13 mouse cellular contexts compared by ENCODE assay signal in genomic region chr2:36035413-36036081, GRCm38 (mm10). TPM values are rescaled to one million over a fixed set of nuclear protein-coding genes. Genes with fewer than 3 reads are reported as not detected.
DNase-seq lines count a peak whose midpoint lies in the region; ATAC-seq lines count a peak whose summit lies in the region.
"Had no signal": no experiment of that assay in that cellular context is flagged by ENCODE, and none has a peak within 500 bp of the region (broad histone marks: within the 10 kb centered on the region; RNA-seq: fewer than 3 reads in every experiment).

No protein-coding gene starts in this region.

- peaks cover 23% of the 10 kb centered on the region; the same call in 1 of the 2 replicates for H3K4me1 ChIP-seq in kidney, embryonic 16.5 days (ENCODE audit: insufficient read depth, low read length)
- H3K4me1 ChIP-seq: hindbrain, embryonic 10.5 days; limb, embryonic 12.5 days had no signal

- WGBS in kidney, embryonic 16.5 days, result 41% methylated on average over 11 of the region's 11 CpGs

- H3K27ac ChIP-seq in kidney, embryonic 16.5 days (ENCODE audit: low read length), result peak overlapping the region; percentile 70
- H3K27ac ChIP-seq: hindbrain, embryonic 10.5 days; limb, embryonic 12.5 days had no signal

- ATAC-seq in kidney, embryonic 16.5 days (ENCODE audit: low FRiP score, low TSS enrichment), result peak; percentile 46; the same call in 1 of the 2 replicates
- peak; percentile 87 to 92 for ATAC-seq in hematopoietic stem cell, adult 5-6 weeks (replicated peaks in 1 of 2; ENCODE audit: insufficient read depth in 1 of 2, low FRiP score in 2 of 2, low TSS enrichment in 1 of 2, low read depth in 1 of 2, poor library complexity in 2 of 2, severe bottlenecking in 2 of 2)
- peak; percentile 29; the same call in 1 of the 2 replicates for ATAC-seq in neutrophil, adult 5-6 weeks (ENCODE audit: extremely low read depth, insufficient number of reproducible peaks, low FRiP score, poor library complexity, severe bottlenecking)

- no peak overlapping the region for H3K4me3 ChIP-seq in kidney, embryonic 16.5 days (ENCODE audit: low read length)
- H3K4me3 ChIP-seq: erythroblast, embryonic 14.5 days; hindbrain, embryonic 10.5 days; limb, embryonic 12.5 days had no signal

- no peaks in the 10 kb centered on the region for H3K27me3 ChIP-seq in kidney, embryonic 16.5 days (ENCODE audit: insufficient read depth, low read length)

- 0 out of 2 replicates have a peak, but pooled peaks cover 4% of the 10 kb centered on the region for H3K9me3 ChIP-seq in kidney, embryonic 16.5 days (ENCODE audit: low read length)
- H3K9me3 ChIP-seq: hindbrain, embryonic 10.5 days had no signal

- no peak overlapping the region for H3K4me2 ChIP-seq in kidney, embryonic 16.5 days (replicated peaks; ENCODE audit: low read depth, low read length)
- H3K4me2 ChIP-seq: limb, embryonic 12.5 days had no signal

- H3K36me3 ChIP-seq in kidney, embryonic 16.5 days (ENCODE audit: insufficient read depth, low read length), result peaks cover 33% of the 10 kb centered on the region

- DNase-seq in adrenal gland, postnatal 10 days, result peak; percentile 24
- no peak for DNase-seq in adrenal gland, adult 8-10 months
- DNase-seq in kidney, adult 11 months, result no peak
- no peak for DNase-seq in left cerebral cortex, adult 11 months (ENCODE audit: low spot score)
- DNase-seq in frontal cortex, adult 2 months (ENCODE audit: extremely low spot score in 1 of 2, low spot score in 1 of 2), result no peak
- DNase-seq: retina, postnatal 1 day; thymus, postnatal 4 days had no signal

- no peak overlapping the region for H3K9ac ChIP-seq in kidney, embryonic 16.5 days (replicated peaks; ENCODE audit: low read length)
- H3K9ac ChIP-seq: limb, embryonic 12.5 days had no signal

RNA-seq across cellular contexts. Expression of gene Ndufa8, which starts 13.7 kb away (rescaled TPM):
- total RNA-seq in adrenal gland, postnatal 10 days (2021), result 100 to 1,000 TPM; 419 to 460 TPM
- total RNA-seq in adrenal gland, adult 8-10 months (2022), result 100 to 1,000 TPM; 128 to 194 (median 170) TPM
- polyA plus RNA-seq in kidney, embryonic 16.5 days (2015; fragmentation: Nextera tagmentation; extraction: Ambion mirVana), result 282 and 308 TPM in 2 replicates
- total RNA-seq in hematopoietic stem cell, adult 5-6 weeks (2017), result 43.2 and 54.3 TPM in 2 replicates
- total RNA-seq in neutrophil, adult 5-6 weeks (2017), result 24.8 and 32.9 TPM in 2 replicates
- 216 and 220 TPM in 2 replicates for polyA plus RNA-seq in frontal cortex, adult 2 months (2012; rRNA removed)

RNA-seq across cellular contexts. Expression of gene Morn5, which starts 13.7 kb away (rescaled TPM):
- total RNA-seq in adrenal gland, postnatal 10 days (2021), result not detected
- total RNA-seq in adrenal gland, adult 8-10 months (2022), result 1 to 10 TPM in 1 of 4 experiments, under 1 TPM in 3; 0.38 to 1.2 (median 0.57) TPM
- 0.69 and 0.70 TPM in 2 replicates for polyA plus RNA-seq in kidney, embryonic 16.5 days (2015; fragmentation: Nextera tagmentation; extraction: Ambion mirVana)
- not detected in 2 replicates for total RNA-seq in hematopoietic stem cell, adult 5-6 weeks (2017)
- not detected in 2 replicates for total RNA-seq in neutrophil, adult 5-6 weeks (2017)
- polyA plus RNA-seq in frontal cortex, adult 2 months (2012; rRNA removed), result 1.5 and 2.6 TPM in 2 replicates
- polyA plus RNA-seq: erythroblast, embryonic 14.5 days; limb, embryonic 12.5 days had no signal

RNA-seq across cellular contexts. Expression of gene Ttll11, which starts 55.8 kb away (rescaled TPM):
- total RNA-seq in adrenal gland, postnatal 10 days (2021), result 1 to 10 TPM in 1 of 2 experiments, under 1 TPM in 1; 0.84 to 2.2 TPM
- total RNA-seq in adrenal gland, adult 8-10 months (2022), result 1 to 10 TPM; 2.6 to 5.6 (median 4.0) TPM
- polyA plus RNA-seq in kidney, embryonic 16.5 days (2015; fragmentation: Nextera tagmentation; extraction: Ambion mirVana), result 0.28 and 0.75 TPM in 2 replicates
- total RNA-seq in hematopoietic stem cell, adult 5-6 weeks (2017), result not detected in 2 replicates
- 0.25 and 3.4 TPM in 2 replicates for total RNA-seq in neutrophil, adult 5-6 weeks (2017)
- 24.8 and 25.6 TPM in 2 replicates for polyA plus RNA-seq in frontal cortex, adult 2 months (2012; rRNA removed)

Comparison
In these comparisons a context has a peak if more than half of its experiments do, and no peak if none do; other contexts are left out.
1. ATAC-seq: peak in every context shown above with its lines; median percentile 90 in hematopoietic stem cell, adult 5-6 weeks; 46 in kidney, embryonic 16.5 days; 29 in neutrophil, adult 5-6 weeks.